Mouse (Mus musculus): ENCODE measurements at regions not wholly inside any gene's neighbourhood (a gene's known extent, or its start where the extent isn't known, plus 50 kb on each side); places are given as distances from the start of the nearest gene placed in this dataset.

- TF ChIP-seq CTCF (IDR thresholded peaks at IDR 0.05; ENCODE audit: low read depth): no peak
- TF ChIP-seq EP300 (IDR thresholded peaks at IDR 0.05; ENCODE audit: low read depth): no peak
- no peak for DNase-seq (ENCODE audit: low read depth in 3 of 3, low spot score in 3 of 3)
- no peak for ATAC-seq (ENCODE audit: insufficient read depth)
- no peaks in the 10 kb centered on the region for H3K9me3 ChIP-seq (ENCODE audit: control insufficient read depth, low read length)
- no peaks in the 10 kb centered on the region for H3K36me3 ChIP-seq (replicated peaks; ENCODE audit: control insufficient read depth, insufficient read depth, low read depth)
- no peak overlapping the region for H3K27ac ChIP-seq
- H3K4me3 ChIP-seq (ENCODE audit: insufficient read depth in 1 of 2, low read depth in 2 of 2, low read length in 2 of 2): no peak overlapping the region
- no peaks in the 10 kb centered on the region for H3K4me1 ChIP-seq (replicated peaks; ENCODE audit: control insufficient read depth in 2 of 2, insufficient read depth in 2 of 2, low read length in 1 of 2)
- H3K27me3 ChIP-seq (ENCODE audit: control insufficient read depth, insufficient read depth, low read length): no peaks in the 10 kb centered on the region
- 45% methylated on average over 2 of the region's 2 CpGs for WGBS (ENCODE audit: insufficient replicate concordance)
- no peak overlapping the region for H3K4me2 ChIP-seq (ENCODE audit: low read depth)
- no peak overlapping the region for H3K9ac ChIP-seq (replicated peaks)
These were observed 86.4 kb upstream of the Fam83b start for GRCm38 (mm10) chr9:76653311-76653710.

GRCm38 (mm10) chr9:76649484-76649883 is 82.6 kb upstream of the Fam83b start:
- no peaks in the 10 kb centered on the region for H3K36me3 ChIP-seq (replicated peaks; ENCODE audit: control insufficient read depth, insufficient read depth, low read depth)
- no peak for ATAC-seq (ENCODE audit: insufficient read depth)
- TF ChIP-seq EP300 (IDR thresholded peaks at IDR 0.05; ENCODE audit: low read depth): no peak
- no peak for TF ChIP-seq CTCF (IDR thresholded peaks at IDR 0.05; ENCODE audit: low read depth)

GRCm38 (mm10) chr9:76646383-76646782 is 79.5 kb upstream of the Fam83b start:
- H3K4me2 ChIP-seq (ENCODE audit: low read depth): no peak overlapping the region
- no peak for ATAC-seq (ENCODE audit: insufficient read depth)

More at GRCm38 (mm10) chr9:76649484-76649883, 82.6 kb upstream of the Fam83b start:
- H3K4me2 ChIP-seq (ENCODE audit: low read depth): no peak overlapping the region
- 41% methylated on average over 1 of the region's 1 CpGs for WGBS (ENCODE audit: insufficient replicate concordance)
- H3K27ac ChIP-seq: no peak overlapping the region
- H3K9ac ChIP-seq (replicated peaks): no peak overlapping the region
- no peaks in the 10 kb centered on the region for H3K9me3 ChIP-seq (ENCODE audit: control insufficient read depth, low read length)
- no peak for DNase-seq (ENCODE audit: low read depth in 3 of 3, low spot score in 3 of 3)
- H3K4me1 ChIP-seq (replicated peaks; ENCODE audit: control insufficient read depth in 2 of 2, insufficient read depth in 2 of 2, low read length in 1 of 2): no peaks in the 10 kb centered on the region
- H3K27me3 ChIP-seq (ENCODE audit: control insufficient read depth, insufficient read depth, low read length): no peaks in the 10 kb centered on the region
- no peak overlapping the region for H3K4me3 ChIP-seq (ENCODE audit: insufficient read depth in 1 of 2, low read depth in 2 of 2, low read length in 2 of 2)

More at GRCm38 (mm10) chr9:76646383-76646782, 79.5 kb upstream of the Fam83b start:
- Histone ChIP-seq H3K36me3 (replicated peaks; ENCODE audit: control insufficient read depth, insufficient read depth, low read depth) (no peaks in the 10 kb centered on the region), H3K4me3 (ENCODE audit: insufficient read depth in 1 of 2, low read depth in 2 of 2, low read length in 2 of 2) (no peak overlapping the region), H3K27ac (no peak overlapping the region), H3K27me3 (ENCODE audit: control insufficient read depth, insufficient read depth, low read length) (no peaks in the 10 kb centered on the region), H3K9me3 (ENCODE audit: control insufficient read depth, low read length) (no peaks in the 10 kb centered on the region), H3K4me1 (replicated peaks; ENCODE audit: control insufficient read depth in 2 of 2, insufficient read depth in 2 of 2, low read length in 1 of 2) (no peaks in the 10 kb centered on the region), H3K9ac (replicated peaks) (no peak overlapping the region)
- no peak for TF ChIP-seq EP300 (IDR thresholded peaks at IDR 0.05; ENCODE audit: low read depth)
- no peak for TF ChIP-seq CTCF (IDR thresholded peaks at IDR 0.05; ENCODE audit: low read depth)
- DNase-seq (ENCODE audit: low read depth in 3 of 3, low spot score in 3 of 3): no peak

Data from liver, embryonic 14.5 days (tissue).